In genomic region chr5:140375249-140375829, GRCm38 (mm10) we compare ENCODE assay signal across 19 mouse cellular contexts. TPM values are rescaled to one million over a fixed set of nuclear protein-coding genes. Genes with fewer than 3 reads are reported as not detected.
DNase-seq lines count a peak whose midpoint lies in the region; ATAC-seq and TF ChIP-seq lines count a peak whose summit lies in the region.
"Had no signal": no experiment of that assay in that cellular context is flagged by ENCODE, and none has a peak within 500 bp of the region (broad histone marks: within the 10 kb centered on the region; RNA-seq: fewer than 3 reads in every experiment).

No protein-coding gene starts in this region.

- DNase-seq in kidney, adult 2 months, result peak; percentile 71
- no peak for DNase-seq in kidney, postnatal 4 days
- no peak for DNase-seq in liver, embryonic 11.5 days (ENCODE audit: low spot score)
- DNase-seq in kidney, postnatal 36 days, result peak; percentile 20 to 59
- no peak for DNase-seq in right cerebral cortex, adult 2 months (ENCODE audit: low spot score in 2 of 2)
- DNase-seq: adrenal gland, postnatal 14 days; cerebellum, adult 18-20 months; cerebellum, postnatal 10 days; gastrocnemius, adult 2 months; gastrocnemius, postnatal 25 days had no signal

- WGBS in kidney, adult 2 months, result 63% methylated on average over 4 of the region's 4 CpGs
- 60% methylated on average over 4 of the region's 4 CpGs for WGBS in liver, embryonic 16.5 days (ENCODE audit: insufficient replicate concordance)
- WGBS in liver, embryonic 11.5 days, result 79% methylated on average over 4 of the region's 4 CpGs
- WGBS in kidney, embryonic 16.5 days, result 94% methylated on average over 4 of the region's 4 CpGs

- H3K4me1 ChIP-seq in kidney, adult 2 months (ENCODE audit: control insufficient read depth, insufficient read depth, low read length), result peaks cover 43% of the 10 kb centered on the region
- H3K4me1 ChIP-seq in liver, embryonic 16.5 days (ENCODE audit: control insufficient read depth, low read depth, low read length), result peaks cover 14% of the 10 kb centered on the region
- H3K4me1 ChIP-seq in liver, embryonic 11.5 days (replicated peaks; ENCODE audit: control insufficient read depth, insufficient read depth, low read length), result peaks cover 15% of the 10 kb centered on the region
- peaks cover 19% of the 10 kb centered on the region for H3K4me1 ChIP-seq in kidney, embryonic 16.5 days (ENCODE audit: insufficient read depth, low read length)

- no peaks in the 10 kb centered on the region for H3K9me3 ChIP-seq in liver, embryonic 16.5 days (replicated peaks; ENCODE audit: control insufficient read depth, low read length)
- H3K9me3 ChIP-seq in liver, embryonic 11.5 days (ENCODE audit: control insufficient read depth, low read length), result no peaks in the 10 kb centered on the region
- H3K9me3 ChIP-seq in kidney, embryonic 16.5 days (ENCODE audit: low read length), result no peaks in the 10 kb centered on the region
- H3K9me3 ChIP-seq: embryonic facial prominence, embryonic 10.5 days; forebrain, embryonic 13.5 days; heart, embryonic 12.5 days; hindbrain, embryonic 10.5 days had no signal

- no peaks in the 10 kb centered on the region for H3K36me3 ChIP-seq in kidney, adult 2 months (ENCODE audit: control insufficient read depth, insufficient read depth, low read length)
- no peaks in the 10 kb centered on the region for H3K36me3 ChIP-seq in liver, embryonic 16.5 days (ENCODE audit: control insufficient read depth, insufficient read depth)
- no peaks in the 10 kb centered on the region for H3K36me3 ChIP-seq in liver, embryonic 11.5 days (ENCODE audit: control insufficient read depth, insufficient read depth, low read length)
- H3K36me3 ChIP-seq in kidney, embryonic 16.5 days (ENCODE audit: insufficient read depth, low read length), result no peaks in the 10 kb centered on the region
- H3K36me3 ChIP-seq: heart, embryonic 12.5 days; hindbrain, embryonic 10.5 days had no signal

- TF ChIP-seq POLR2A in kidney, adult 2 months (IDR thresholded peaks at IDR 0.05; ENCODE audit: low read depth, low read length), result no peak

- no peak overlapping the region for H3K4me3 ChIP-seq in kidney, adult 2 months (ENCODE audit: insufficient read depth, low read depth, low read length)
- H3K4me3 ChIP-seq in liver, embryonic 16.5 days (ENCODE audit: low read depth, low read length), result no peak overlapping the region
- H3K4me3 ChIP-seq in liver, embryonic 11.5 days (ENCODE audit: low read depth, low read length), result no peak overlapping the region
- no peak overlapping the region for H3K4me3 ChIP-seq in kidney, embryonic 16.5 days (ENCODE audit: low read length)
- H3K4me3 ChIP-seq: embryonic facial prominence, embryonic 10.5 days; forebrain, embryonic 13.5 days; gastrocnemius, adult 2 months; heart, embryonic 12.5 days; hindbrain, embryonic 10.5 days had no signal

- peak; percentile 25; the same call in 1 of the 2 replicates for ATAC-seq in liver, embryonic 16.5 days (ENCODE audit: low read depth)
- ATAC-seq in liver, embryonic 11.5 days (replicated peaks; ENCODE audit: low FRiP score), result no peak
- ATAC-seq in kidney, embryonic 16.5 days (ENCODE audit: low FRiP score, low TSS enrichment), result no peak; the same call in 1 of the 2 replicates
- ATAC-seq: activated CD4-positive, CD25-positive, alpha-beta regulatory T cell, adult 4 months; forebrain, embryonic 13.5 days; Patski had no signal

- TF ChIP-seq CTCF in kidney, adult 2 months (conservative IDR thresholded peaks at IDR 0.05; ENCODE audit: insufficient read depth, insufficient read length, low read depth, low read length), result no peak

- no peaks in the 10 kb centered on the region for H3K27me3 ChIP-seq in kidney, adult 2 months (replicated peaks; ENCODE audit: control insufficient read depth, insufficient read depth, low read length)
- no peaks in the 10 kb centered on the region for H3K27me3 ChIP-seq in liver, embryonic 16.5 days (ENCODE audit: control insufficient read depth, insufficient read depth, low read depth, low read length)
- no peaks in the 10 kb centered on the region for H3K27me3 ChIP-seq in liver, embryonic 11.5 days (replicated peaks; ENCODE audit: control insufficient read depth, insufficient read depth, low read length)
- no peaks in the 10 kb centered on the region for H3K27me3 ChIP-seq in kidney, embryonic 16.5 days (ENCODE audit: insufficient read depth, low read length)
- H3K27me3 ChIP-seq: CH12.LX; forebrain, embryonic 13.5 days; heart, embryonic 12.5 days; Patski had no signal

- H3K9ac ChIP-seq in liver, embryonic 16.5 days (ENCODE audit: low read depth, low read length), result no peak overlapping the region
- H3K9ac ChIP-seq in liver, embryonic 11.5 days (ENCODE audit: low read depth, low read length), result no peak overlapping the region
- H3K9ac ChIP-seq in kidney, embryonic 16.5 days (replicated peaks; ENCODE audit: low read length), result no peak overlapping the region
- H3K9ac ChIP-seq: forebrain, embryonic 13.5 days; heart, embryonic 12.5 days had no signal

- peak overlapping the region; percentile 63 for H3K27ac ChIP-seq in kidney, adult 2 months (ENCODE audit: insufficient read depth, low read depth, low read length)
- H3K27ac ChIP-seq in liver, embryonic 16.5 days (ENCODE audit: low read length), result no peak overlapping the region
- no peak overlapping the region for H3K27ac ChIP-seq in liver, embryonic 11.5 days (ENCODE audit: low read depth, low read length)
- 0 out of 2 replicates have a peak overlapping the region, but pooled peaks have one; percentile 18 for H3K27ac ChIP-seq in kidney, embryonic 16.5 days (ENCODE audit: low read length)
- H3K27ac ChIP-seq: embryonic facial prominence, embryonic 10.5 days; forebrain, embryonic 13.5 days; gastrocnemius, adult 2 months; hindbrain, embryonic 10.5 days had no signal

- H3K4me2 ChIP-seq in liver, embryonic 16.5 days (ENCODE audit: low read depth, low read length), result no peak overlapping the region
- no peak overlapping the region for H3K4me2 ChIP-seq in liver, embryonic 11.5 days
- H3K4me2 ChIP-seq in kidney, embryonic 16.5 days (replicated peaks; ENCODE audit: low read depth, low read length), result no peak overlapping the region
- H3K4me2 ChIP-seq: forebrain, embryonic 13.5 days; heart, embryonic 12.5 days had no signal

RNA-seq across cellular contexts. Expression of gene Snx8, which starts 13.7 kb away (rescaled TPM):
- polyA plus RNA-seq in kidney, adult 2 months (2012; rRNA removed), result 77.5 and 79.7 TPM in 2 replicates
- 10.9 and 11.1 TPM in 2 replicates for polyA plus RNA-seq in liver, embryonic 16.5 days (2015; fragmentation: Nextera tagmentation; extraction: Ambion mirVana)
- polyA plus RNA-seq in liver, embryonic 11.5 days (2014; fragmentation: Nextera tagmentation; extraction: Ambion mirVana), result 10.6 and 10.7 TPM in 2 replicates
- polyA plus RNA-seq in kidney, embryonic 16.5 days (2015; fragmentation: Nextera tagmentation; extraction: Ambion mirVana), result 31.9 and 32.4 TPM in 2 replicates

RNA-seq across cellular contexts. Expression of gene Mrm2, which starts 43.6 kb away (rescaled TPM):
- polyA plus RNA-seq in kidney, adult 2 months (2012; rRNA removed), result 12.7 and 15.1 TPM in 2 replicates
- polyA plus RNA-seq in liver, embryonic 16.5 days (2015; fragmentation: Nextera tagmentation; extraction: Ambion mirVana), result 7.5 and 7.7 TPM in 2 replicates
- polyA plus RNA-seq in liver, embryonic 11.5 days (2014; fragmentation: Nextera tagmentation; extraction: Ambion mirVana), result 20.2 and 21.7 TPM in 2 replicates
- 22.0 and 23.9 TPM in 2 replicates for polyA plus RNA-seq in kidney, embryonic 16.5 days (2015; fragmentation: Nextera tagmentation; extraction: Ambion mirVana)

RNA-seq across cellular contexts. Expression of gene Eif3b, which starts 43.8 kb away (rescaled TPM):
- 73.5 and 76.0 TPM in 2 replicates for polyA plus RNA-seq in kidney, adult 2 months (2012; rRNA removed)
- polyA plus RNA-seq in liver, embryonic 16.5 days (2015; fragmentation: Nextera tagmentation; extraction: Ambion mirVana), result 53.0 and 60.0 TPM in 2 replicates
- 210 and 213 TPM in 2 replicates for polyA plus RNA-seq in liver, embryonic 11.5 days (2014; fragmentation: Nextera tagmentation; extraction: Ambion mirVana)
- polyA plus RNA-seq in kidney, embryonic 16.5 days (2015; fragmentation: Nextera tagmentation; extraction: Ambion mirVana), result 112 and 114 TPM in 2 replicates

RNA-seq across cellular contexts. Expression of gene Nudt1, which starts 53.9 kb away (rescaled TPM):
- 17.9 and 20.4 TPM in 2 replicates for polyA plus RNA-seq in kidney, adult 2 months (2012; rRNA removed)
- polyA plus RNA-seq in liver, embryonic 16.5 days (2015; fragmentation: Nextera tagmentation; extraction: Ambion mirVana), result 19.0 and 20.7 TPM in 2 replicates
- 58.3 and 62.3 TPM in 2 replicates for polyA plus RNA-seq in liver, embryonic 11.5 days (2014; fragmentation: Nextera tagmentation; extraction: Ambion mirVana)
- polyA plus RNA-seq in kidney, embryonic 16.5 days (2015; fragmentation: Nextera tagmentation; extraction: Ambion mirVana), result 55.2 and 58.1 TPM in 2 replicates

RNA-seq across cellular contexts. Expression of gene Mad1l1, which starts 54.0 kb away (rescaled TPM):
- 12.6 and 14.2 TPM in 2 replicates for polyA plus RNA-seq in kidney, adult 2 months (2012; rRNA removed)
- 18.5 and 19.3 TPM in 2 replicates for polyA plus RNA-seq in liver, embryonic 16.5 days (2015; fragmentation: Nextera tagmentation; extraction: Ambion mirVana)
- polyA plus RNA-seq in liver, embryonic 11.5 days (2014; fragmentation: Nextera tagmentation; extraction: Ambion mirVana), result 43.0 and 43.4 TPM in 2 replicates
- polyA plus RNA-seq in kidney, embryonic 16.5 days (2015; fragmentation: Nextera tagmentation; extraction: Ambion mirVana), result 51.6 and 52.4 TPM in 2 replicates

Comparison
In these comparisons a context has a peak if more than half of its experiments do, and no peak if none do; other contexts are left out.
1. DNase-seq: peak in kidney, adult 2 months (single experiment) and kidney, postnatal 36 days (2 of 2); none in kidney, postnatal 4 days (0 of 2), liver, embryonic 11.5 days (single experiment) and right cerebral cortex, adult 2 months (0 of 2).
2. H3K27ac ChIP-seq: peak in kidney, adult 2 months (single experiment) and kidney, embryonic 16.5 days (single experiment); none in liver, embryonic 16.5 days (single experiment) and liver, embryonic 11.5 days (single experiment).